24 mouse cellular contexts compared by ENCODE assay signal in the genomic region with DNA sequence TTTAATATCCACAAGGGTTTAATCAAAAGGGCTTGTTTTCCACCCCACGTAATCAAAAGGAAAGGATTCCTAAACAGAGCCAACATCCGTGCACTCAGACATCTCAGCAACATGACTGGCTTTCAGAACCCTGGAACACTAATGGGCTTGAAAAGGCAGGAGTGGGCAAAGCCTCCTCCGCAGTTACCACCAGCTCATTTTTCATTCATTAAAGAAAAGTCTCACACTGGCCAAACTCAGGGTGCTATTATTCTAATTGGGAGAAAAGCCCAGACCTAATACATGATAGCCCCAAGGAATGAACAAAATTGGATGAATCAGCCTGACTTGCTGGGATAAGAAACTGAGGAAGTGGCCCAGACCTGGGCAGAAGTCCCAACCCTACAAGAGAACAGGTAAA. TPM values are rescaled to one million over a fixed set of nuclear protein-coding genes. Genes with fewer than 3 reads are reported as not detected.
DNase-seq lines count a peak whose midpoint lies in the region; ATAC-seq and TF ChIP-seq lines count a peak whose summit lies in the region.
"Had no signal": no experiment of that assay in that cellular context is flagged by ENCODE, and none has a peak within 500 bp of the region (broad histone marks: within the 10 kb centered on the region; RNA-seq: fewer than 3 reads in every experiment).

No protein-coding gene starts in this region.

- no peak overlapping the region for H3K4me2 ChIP-seq in limb, embryonic 15.5 days
- H3K4me2 ChIP-seq: embryonic facial prominence, embryonic 13.5 days; embryonic facial prominence, embryonic 15.5 days; forebrain, embryonic 15.5 days had no signal

- H3K9ac ChIP-seq in limb, embryonic 15.5 days, result no peak overlapping the region
- H3K9ac ChIP-seq: embryonic facial prominence, embryonic 13.5 days; embryonic facial prominence, embryonic 15.5 days; forebrain, embryonic 15.5 days; forebrain, postnatal 0 days had no signal

- 47% methylated on average over 3 of the region's 3 CpGs for WGBS in limb, embryonic 15.5 days
- 90% methylated on average over 3 of the region's 3 CpGs for WGBS in limb, embryonic 10.5 days

- peaks cover 7% of the 10 kb centered on the region for H3K4me1 ChIP-seq in limb, embryonic 15.5 days
- peaks cover 3% of the 10 kb centered on the region for H3K4me1 ChIP-seq in limb, embryonic 10.5 days
- H3K4me1 ChIP-seq: embryonic facial prominence, embryonic 13.5 days; embryonic facial prominence, embryonic 15.5 days had no signal

- H3K27me3 ChIP-seq in limb, embryonic 15.5 days, result no peaks in the 10 kb centered on the region
- H3K27me3 ChIP-seq in limb, embryonic 10.5 days (ENCODE audit: low read depth, poor library complexity, severe bottlenecking), result no peaks in the 10 kb centered on the region
- H3K27me3 ChIP-seq: embryonic facial prominence, embryonic 13.5 days; embryonic facial prominence, embryonic 15.5 days; forebrain, embryonic 15.5 days; Patski had no signal

- H3K36me3 ChIP-seq in limb, embryonic 15.5 days, result no peaks in the 10 kb centered on the region
- H3K36me3 ChIP-seq in limb, embryonic 10.5 days, result no peaks in the 10 kb centered on the region
- H3K36me3 ChIP-seq: embryonic facial prominence, embryonic 13.5 days; embryonic facial prominence, embryonic 15.5 days; forebrain, embryonic 15.5 days had no signal

- H3K9me3 ChIP-seq in limb, embryonic 15.5 days, result no peaks in the 10 kb centered on the region
- H3K9me3 ChIP-seq in limb, embryonic 10.5 days (replicated peaks), result no peaks in the 10 kb centered on the region
- H3K9me3 ChIP-seq: embryonic facial prominence, embryonic 13.5 days; embryonic facial prominence, embryonic 15.5 days; forebrain, embryonic 15.5 days had no signal

- intact Hi-C loops in left cerebral cortex, postnatal 25 days (cut with DNase I), result no loop called here

- no peak for TF ChIP-seq CTCF in brain, embryonic 14.5 days (IDR thresholded peaks at IDR 0.05; ENCODE audit: borderline replicate concordance, extremely low read depth, insufficient read depth, insufficient read length)

- no peak overlapping the region for H3K4me3 ChIP-seq in limb, embryonic 15.5 days
- H3K4me3 ChIP-seq in limb, embryonic 10.5 days, result no peak overlapping the region
- H3K4me3 ChIP-seq: embryonic facial prominence, embryonic 13.5 days; embryonic facial prominence, embryonic 15.5 days; forebrain, embryonic 15.5 days had no signal

- TF ChIP-seq POLR2A in brain, embryonic 14.5 days (IDR thresholded peaks at IDR 0.05; ENCODE audit: borderline replicate concordance, extremely low read depth, insufficient read depth, insufficient read length, poor library complexity, severe bottlenecking), result no peak

- peak overlapping the region; percentile 55 for H3K27ac ChIP-seq in limb, embryonic 15.5 days
- H3K27ac ChIP-seq in limb, embryonic 10.5 days, result no peak overlapping the region
- H3K27ac ChIP-seq: embryonic facial prominence, embryonic 13.5 days; embryonic facial prominence, embryonic 15.5 days; forebrain, embryonic 15.5 days had no signal

- ATAC-seq in limb, embryonic 15.5 days (ENCODE audit: insufficient number of reproducible peaks, low FRiP score, low TSS enrichment, low read depth), result no peak
- no peak for ATAC-seq in inflammation-experienced regulatory T-cells, adult 6 months
- ATAC-seq: activated CD4-positive, CD25-positive, alpha-beta regulatory T cell, adult 4 months; forebrain, embryonic 15.5 days; forebrain, postnatal 0 days; Patski had no signal

- no peak for DNase-seq in limb, embryonic 10.5 days (ENCODE audit: low spot score)
- DNase-seq in brain, embryonic 14.5 days (ENCODE audit: low read depth), result peak; percentile 48
- DNase-seq in fat pad, adult 2 months (ENCODE audit: extremely low read depth, low read depth, low spot score), result peak; percentile 47
- peak; percentile 51 for DNase-seq in gonadal fat pad, adult 2 months (ENCODE audit: low read depth)
- DNase-seq in left cerebral cortex, postnatal 25 days (ENCODE audit: low spot score in 2 of 2), result no peak
- DNase-seq in frontal cortex, postnatal 36 days (ENCODE audit: low spot score in 2 of 2), result no peak
- DNase-seq: adrenal gland, adult 8-10 months; adrenal gland, postnatal 14 days; adrenal gland, postnatal 36 days; cerebellum, adult 11 months; cerebellum, adult 18-20 months; cerebellum, adult 8-10 months; cerebellum, adult 9-11 months; cerebellum, postnatal 14 days; cerebellum, postnatal 36 days; embryo, embryonic 11 days; forebrain, postnatal 0 days had no signal

RNA-seq across cellular contexts. Expression of gene Fam136a, which starts 41.0 kb away (rescaled TPM):
- 110 and 122 TPM in 2 replicates for polyA plus RNA-seq in limb, embryonic 15.5 days (2015; fragmentation: Nextera tagmentation; extraction: Ambion mirVana)
- polyA plus RNA-seq in limb, embryonic 10.5 days (2016; fragmentation: Nextera tagmentation; extraction: Ambion mirVana), result 189 and 214 TPM in 2 replicates
- polyA plus RNA-seq in brain, embryonic 14.5 days (2012; rRNA removed), result 56.5 and 58.2 TPM in 2 replicates
- 23.0 and 25.9 TPM in 2 replicates for polyA plus RNA-seq in gonadal fat pad, adult 2 months (2012; rRNA removed)
- 10 to 100 TPM; 23.9 to 24.1 TPM for total RNA-seq in left cerebral cortex, postnatal 25 days (2021)
- polyA plus RNA-seq in inflammation-experienced regulatory T-cells, adult 6 months (2017; shearing (Covaris generic)), result 10 to 100 TPM; 52.7 to 54.8 (median 53.5) TPM

RNA-seq across cellular contexts. Expression of gene Snrpg, which starts 46.7 kb away (rescaled TPM):
- 385 and 490 TPM in 2 replicates for polyA plus RNA-seq in limb, embryonic 15.5 days (2015; fragmentation: Nextera tagmentation; extraction: Ambion mirVana)
- polyA plus RNA-seq in limb, embryonic 10.5 days (2016; fragmentation: Nextera tagmentation; extraction: Ambion mirVana), result 932 and 987 TPM in 2 replicates
- 175 and 203 TPM in 2 replicates for polyA plus RNA-seq in brain, embryonic 14.5 days (2012; rRNA removed)
- polyA plus RNA-seq in gonadal fat pad, adult 2 months (2012; rRNA removed), result 34.6 and 35.7 TPM in 2 replicates
- total RNA-seq in left cerebral cortex, postnatal 25 days (2021), result 10 to 100 TPM; 58.9 to 62.2 TPM
- polyA plus RNA-seq in inflammation-experienced regulatory T-cells, adult 6 months (2017; shearing (Covaris generic)), result 100 to 1,000 TPM; 402 to 450 (median 421) TPM

Comparison
In these comparisons a context has a peak if more than half of its experiments do, and no peak if none do; other contexts are left out.
1. DNase-seq: peak in brain, embryonic 14.5 days (single experiment), fat pad, adult 2 months (single experiment) and gonadal fat pad, adult 2 months (single experiment); none in limb, embryonic 10.5 days (single experiment), left cerebral cortex, postnatal 25 days (0 of 2) and frontal cortex, postnatal 36 days (0 of 2).